Mouse (Mus musculus) ES-E14 (cell line): ENCODE data around the gene Slain2.

ENCODE experiments used
- CHD2 ChIP-seq: IDR thresholded peaks from 2 replicates; pipeline ENCODE4 v1.6.1; 2014; ENCODE audit warnings: mild to moderate bottlenecking, low read depth, low read length, inconsistent platforms
- HCFC1 ChIP-seq: IDR thresholded peaks from 2 replicates; pipeline ENCODE4 v1.6.1; 2012; ENCODE audit warnings: low read length, inconsistent platforms, borderline replicate concordance; ENCODE audit not compliant: insufficient read depth
- MAFK ChIP-seq: IDR thresholded peaks from 2 replicates; pipeline ENCODE4 v1.6.1; 2014; ENCODE audit warnings: mild to moderate bottlenecking, low read depth, low read length, inconsistent platforms; ENCODE audit not compliant: insufficient read depth
- ZC3H11A ChIP-seq: IDR thresholded peaks from 2 replicates; pipeline ENCODE4 v1.6.1; 2012; ENCODE audit warnings: low read depth, mild to moderate bottlenecking, inconsistent platforms, low read length, borderline replicate concordance
- ZNF384 ChIP-seq: IDR thresholded peaks from 2 replicates; pipeline ENCODE4 v1.6.1; 2012; ENCODE audit warnings: low read depth, low read length, inconsistent platforms

GRCm38 (mm10) chr5:72913648-72914557 lies at the start of gene Slain2:
- TF ChIP-seq CHD2, result no peak
- TF ChIP-seq ZC3H11A, result no peak
- TF ChIP-seq HCFC1, result peak; percentile 65; the same call in 1 of the 2 replicates
- TF ChIP-seq MAFK, result no peak
- no peak for TF ChIP-seq ZNF384
